Mouse (Mus musculus): ENCODE results near the gene Fli1.
A peak's percentile ranks its signal among the peaks of the same experiment; 100 is the strongest.

Gene Fli1

GRCm38 (mm10) chr9:32522536-32523245, 20.0 kb downstream of the Fli1 start:
- DNase-seq (ENCODE audit: low read depth), result no peak

GRCm38 (mm10) chr9:32521331-32521730, 21.3 kb downstream of the Fli1 start:
- peak; percentile 85 for DNase-seq (ENCODE audit: low read depth)

GRCm38 (mm10) chr9:32520821-32521220, 21.8 kb downstream of the Fli1 start:
- DNase-seq (ENCODE audit: low read depth), result peak; percentile 74

- DNase-seq (ENCODE audit: low read depth), result no peak
Measured at GRCm38 (mm10) chr9:32519101-32520051, 23.3 kb downstream of the Fli1 start.

GRCm38 (mm10) chr9:32518351-32519075, 24.1 kb downstream of the Fli1 start:
- DNase-seq (ENCODE audit: low read depth), result no peak

- DNase-seq (ENCODE audit: low read depth), result peak; percentile 60
Measured at GRCm38 (mm10) chr9:32516691-32517090, 26.0 kb downstream of the Fli1 start.

- DNase-seq (ENCODE audit: low read depth), result no peak
Measured at GRCm38 (mm10) chr9:32515894-32516686, 26.6 kb downstream of the Fli1 start.

- no peak for DNase-seq (ENCODE audit: low read depth)
Measured at GRCm38 (mm10) chr9:32514406-32515058, 28.1 kb downstream of the Fli1 start.

- no peak for DNase-seq (ENCODE audit: low read depth)
Measured at GRCm38 (mm10) chr9:32513471-32513870, 29.2 kb downstream of the Fli1 start.

GRCm38 (mm10) chr9:32510454-32511263, 32.0 kb downstream of the Fli1 start:
- no peak for DNase-seq (ENCODE audit: low read depth)

- peak; percentile 93 for DNase-seq (ENCODE audit: low read depth)
Measured at GRCm38 (mm10) chr9:32509706-32510156, 32.9 kb downstream of the Fli1 start.

GRCm38 (mm10) chr9:32508648-32509047, 34.0 kb downstream of the Fli1 start:
- peak; percentile 87 for DNase-seq (ENCODE audit: low read depth)

- DNase-seq (ENCODE audit: low read depth), result no peak
Measured at GRCm38 (mm10) chr9:32508118-32508517, 34.5 kb downstream of the Fli1 start.

- DNase-seq (ENCODE audit: low read depth), result no peak
Measured at GRCm38 (mm10) chr9:32506866-32507861, 35.5 kb downstream of the Fli1 start.

GRCm38 (mm10) chr9:32506161-32506560, 36.5 kb downstream of the Fli1 start:
- peak; percentile 88 for DNase-seq (ENCODE audit: low read depth)

- DNase-seq (ENCODE audit: low read depth), result no peak
Measured at GRCm38 (mm10) chr9:32505460-32506075, 37.1 kb downstream of the Fli1 start.

- no peak for DNase-seq (ENCODE audit: low read depth)
Measured at GRCm38 (mm10) chr9:32503995-32504451, 38.6 kb downstream of the Fli1 start.

GRCm38 (mm10) chr9:32503423-32503822, 39.2 kb downstream of the Fli1 start:
- no peak for DNase-seq (ENCODE audit: low read depth)
